Mouse (Mus musculus): Measurements from ENCODE around the gene Actn1. TPM values are rescaled to one million over a fixed set of nuclear protein-coding genes. Genes with fewer than 3 reads are reported as not detected.
A peak's percentile ranks its signal among the peaks of the same experiment; 100 is the strongest.

Gene Actn1
- total RNA-seq, 2 experiments from 2014 or later: 107 to 115 TPM

GRCm38 (mm10) chr12:80197343-80197742, 62.8 kb downstream of the Actn1 start:
- peak; percentile 15 to 38 for DNase-seq (ENCODE audit: low spot score in 2 of 2)

DNA sequence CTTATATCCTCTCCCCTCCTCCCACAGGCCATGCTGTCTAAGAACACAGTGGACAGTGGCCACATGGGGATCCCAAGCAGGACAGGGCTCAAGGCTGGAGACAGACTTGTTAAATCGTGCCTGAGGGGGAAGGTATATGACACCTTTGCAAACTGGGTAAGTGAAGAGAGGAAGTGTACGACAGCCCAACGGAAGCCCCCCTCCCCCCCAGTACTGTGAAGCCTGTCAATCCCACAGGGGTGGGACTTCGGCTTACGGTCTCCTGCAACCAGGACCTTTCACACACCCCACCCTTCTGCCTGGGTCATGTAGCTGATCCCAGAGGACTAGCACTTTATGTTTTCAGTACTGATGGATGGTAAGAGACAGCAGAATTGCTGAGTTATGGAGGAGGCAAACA, 68.4 kb downstream of the Actn1 start:
- DNase-seq (ENCODE audit: low spot score in 2 of 2): no peak

DNA sequence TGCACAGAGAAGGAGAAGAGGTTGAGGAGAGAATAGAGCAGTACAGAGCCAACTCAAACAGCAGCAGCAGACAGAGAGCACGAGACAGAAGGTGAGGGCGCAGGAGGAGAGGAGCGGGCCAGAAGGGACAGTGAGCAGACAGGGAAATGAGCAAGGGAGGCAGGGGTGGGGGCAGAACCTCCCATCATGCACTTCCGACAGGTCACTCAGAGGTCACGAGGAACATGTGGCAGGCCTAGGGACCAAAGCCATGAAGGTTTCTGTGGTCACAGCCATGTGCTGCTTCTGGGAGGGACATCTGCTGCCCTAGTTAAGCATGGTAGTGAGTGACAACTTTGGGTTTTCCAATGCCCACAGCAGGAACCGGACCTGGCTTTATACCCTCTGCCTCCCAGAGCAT, 68.8 kb downstream of the Actn1 start:
- DNase-seq (ENCODE audit: low spot score in 2 of 2): no peak

GRCm38 (mm10) chr12:80190915-80191314, 69.3 kb downstream of the Actn1 start:
- DNase-seq (ENCODE audit: low spot score in 2 of 2): no peak

DNA sequence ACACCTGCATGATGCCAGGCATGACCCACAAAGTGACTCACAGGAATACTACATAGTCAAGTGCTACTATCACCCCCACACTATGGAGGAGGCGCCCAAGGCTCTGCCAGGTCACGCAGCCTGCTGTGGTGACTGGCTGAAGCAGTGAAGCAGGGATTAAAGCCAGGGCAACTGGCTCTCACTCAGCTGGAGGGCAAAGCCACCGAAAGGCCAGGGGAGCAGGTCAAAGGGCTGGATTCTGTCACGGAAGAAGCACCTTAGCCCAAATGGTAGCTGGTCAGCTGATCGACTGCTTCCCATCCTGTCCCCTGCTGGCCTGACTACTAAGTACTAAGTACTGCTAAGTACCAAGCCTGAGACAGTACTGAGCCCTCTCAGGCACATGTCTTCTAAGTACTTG, 76.1 kb downstream of the Actn1 start:
- no peak for DNase-seq (ENCODE audit: low spot score in 2 of 2)

DNA sequence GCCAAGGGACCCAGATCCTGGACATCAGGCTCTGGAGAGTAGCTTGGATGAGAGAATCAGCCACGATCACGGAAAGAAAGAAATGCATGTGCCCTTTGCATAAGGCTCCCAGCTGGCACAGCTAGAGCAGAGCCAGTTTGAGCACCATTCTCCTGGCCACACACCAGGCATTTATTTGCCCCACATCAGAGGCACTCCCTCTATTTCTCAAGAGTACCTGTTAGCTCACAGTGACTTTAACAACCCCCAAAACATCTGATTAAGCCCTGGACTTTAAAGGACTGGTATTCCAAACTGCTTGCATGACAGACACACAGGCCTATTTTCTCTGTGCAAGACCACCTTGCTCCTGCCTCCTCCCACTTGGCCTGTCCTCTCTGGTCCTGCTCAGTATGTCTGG, 78.3 kb downstream of the Actn1 start:
- DNase-seq (ENCODE audit: low spot score in 2 of 2): no peak

DNA sequence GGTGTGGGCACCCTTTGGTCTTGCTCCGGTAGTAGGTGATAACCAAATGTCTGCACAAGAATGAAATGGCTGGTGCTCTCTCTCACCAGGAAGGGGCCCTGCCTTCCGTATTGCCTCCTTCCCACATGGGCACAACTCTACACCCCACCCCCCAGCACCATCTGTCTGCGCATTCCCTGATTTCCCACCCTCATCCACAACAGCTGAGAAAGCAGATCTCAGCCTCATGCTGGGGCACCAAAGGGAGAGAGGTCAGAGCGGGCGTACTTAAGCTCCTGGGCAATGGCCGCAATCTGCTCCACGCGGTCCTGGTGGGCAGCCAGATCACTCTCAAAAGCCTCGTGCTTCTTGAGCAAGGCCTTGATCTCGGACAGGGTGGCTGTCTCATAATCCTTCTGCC, 82.1 kb downstream of the Actn1 start:
- DNase-seq (ENCODE audit: low spot score in 2 of 2): no peak

- DNase-seq (ENCODE audit: low spot score in 2 of 2): no peak
Observed at GRCm38 (mm10) chr12:80168736-80169135, 91.4 kb downstream of the Actn1 start.

DNA sequence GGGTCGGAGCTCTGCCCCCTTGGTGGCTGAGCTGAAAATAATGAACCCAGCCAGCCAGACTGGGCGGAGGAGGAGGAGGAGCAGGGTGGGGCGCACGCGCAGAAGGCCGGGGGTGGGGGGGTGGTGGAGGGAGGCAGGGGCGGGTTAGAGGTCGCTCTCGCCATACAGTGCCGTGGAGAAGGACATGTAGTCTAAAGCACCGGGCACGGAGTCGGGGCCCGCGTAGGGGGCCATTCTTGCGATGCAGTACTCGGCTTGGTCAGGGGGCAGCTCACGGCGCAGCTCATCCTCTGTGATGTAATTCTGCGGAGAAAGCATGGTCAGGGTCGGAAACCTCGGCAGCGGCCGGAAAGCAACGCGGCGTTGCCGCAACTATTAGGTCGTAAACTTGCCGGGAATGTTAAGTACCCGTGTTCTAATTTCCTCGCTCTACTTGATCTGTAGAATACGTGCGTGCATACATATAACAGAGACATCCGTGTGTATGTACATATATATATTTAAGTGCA, 91.9 kb downstream of the Actn1 start:
- DNase-seq (ENCODE audit: low spot score in 2 of 2): peak; percentile 66 to 75

GRCm38 (mm10) chr12:80167321-80167720, 92.8 kb downstream of the Actn1 start:
- DNase-seq (ENCODE audit: low spot score in 2 of 2): no peak

DNA sequence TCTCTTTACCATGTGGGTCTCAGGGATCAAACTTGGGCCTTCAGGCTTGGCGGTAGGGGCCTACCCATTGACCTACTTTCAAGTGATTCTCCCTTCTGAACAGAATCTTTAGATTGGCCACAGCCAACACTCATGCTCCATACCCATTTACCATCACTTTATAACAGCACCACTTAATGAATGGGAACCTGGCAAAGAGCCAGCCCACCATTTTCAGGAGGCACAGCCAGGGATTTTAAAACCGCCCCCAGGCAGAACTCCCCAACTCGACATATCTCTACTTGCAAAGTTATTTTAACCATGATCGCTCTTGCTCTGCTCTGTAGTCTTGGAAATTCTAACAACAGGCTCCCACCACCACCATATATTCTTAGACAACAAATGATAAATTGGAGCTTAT, 93.5 kb downstream of the Actn1 start:
- peak in 1 of 2 experiments; percentile 36 for DNase-seq (ENCODE audit: low spot score in 2 of 2)

- no peak for DNase-seq (ENCODE audit: low spot score in 2 of 2)
Observed at GRCm38 (mm10) chr12:80164526-80164925, 95.6 kb downstream of the Actn1 start.

GRCm38 (mm10) chr12:80162448-80162847, 97.7 kb downstream of the Actn1 start:
- no peak for DNase-seq (ENCODE audit: low spot score in 2 of 2)

DNA sequence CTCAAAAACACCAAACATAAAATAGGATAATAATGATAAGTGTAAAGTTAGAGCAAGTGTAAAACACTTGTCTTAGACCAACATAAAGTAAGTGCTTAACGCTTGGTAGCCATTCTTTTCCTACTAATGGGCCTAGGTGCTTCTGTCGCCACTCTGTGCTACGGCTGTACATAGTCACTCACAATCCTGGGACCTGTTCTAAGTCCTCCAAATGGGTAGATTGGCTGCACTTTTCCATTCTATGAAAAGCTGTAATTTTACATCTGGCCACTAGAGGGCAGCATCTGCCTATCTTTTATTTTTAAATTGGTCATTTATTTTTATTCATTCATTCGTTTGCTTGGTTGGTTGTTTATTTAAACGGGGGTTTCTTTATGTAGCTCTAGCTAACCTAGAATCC, 102.5 kb downstream of the Actn1 start:
- peak in 1 of 2 experiments; percentile 28 for DNase-seq (ENCODE audit: low spot score in 2 of 2)

- peak; percentile 37 to 70 for DNase-seq (ENCODE audit: low spot score in 2 of 2)
Observed at GRCm38 (mm10) chr12:80153687-80154326, 106.4 kb downstream of the Actn1 start.

GRCm38 (mm10) chr12:80153078-80153477, 107.1 kb downstream of the Actn1 start:
- DNase-seq (ENCODE audit: low spot score in 2 of 2): no peak

GRCm38 (mm10) chr12:80151821-80152220, 108.3 kb downstream of the Actn1 start:
- no peak for DNase-seq (ENCODE audit: low spot score in 2 of 2)

- DNase-seq (ENCODE audit: low spot score in 2 of 2): no peak
Observed at GRCm38 (mm10) chr12:80150624-80151023, 109.5 kb downstream of the Actn1 start.

DNA sequence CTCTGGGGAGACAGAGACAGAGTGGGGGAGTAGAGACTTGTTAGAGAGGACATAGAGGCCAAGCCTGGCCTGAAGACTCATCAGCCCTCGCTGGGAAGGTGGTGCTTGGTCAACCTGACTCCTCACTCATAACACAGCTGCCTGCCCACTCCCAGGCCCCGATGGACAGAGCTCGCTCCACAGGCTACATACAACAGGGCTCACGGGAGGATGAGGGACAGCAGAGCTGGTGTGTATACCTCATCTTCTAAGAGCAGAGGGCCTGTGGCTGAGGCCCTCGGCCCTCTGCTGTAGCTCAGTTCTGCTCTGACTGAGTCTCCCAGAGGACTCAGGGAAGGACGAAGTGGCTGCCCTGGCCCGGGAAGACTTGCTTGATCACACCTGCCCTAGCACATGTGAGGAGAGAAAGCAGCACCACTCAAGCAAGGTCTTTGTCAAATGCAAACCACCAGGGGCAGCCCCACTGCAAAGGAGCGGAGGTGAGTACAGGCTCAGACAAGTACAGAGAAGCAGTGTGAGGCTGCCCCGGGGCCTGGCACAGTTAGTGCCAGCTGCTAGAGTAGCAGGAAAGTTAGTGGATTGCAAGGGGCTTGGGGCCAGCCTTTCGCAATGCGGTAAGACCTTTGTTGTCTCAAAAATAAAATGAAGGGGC, 112.5 kb downstream of the Actn1 start:
- DNase-seq (ENCODE audit: low spot score in 2 of 2): no peak

- DNase-seq (ENCODE audit: low spot score in 2 of 2): peak; percentile 68 to 74
Observed at GRCm38 (mm10) chr12:80146227-80147223, 113.6 kb downstream of the Actn1 start.

GRCm38 (mm10) chr12:80145365-80145764, 114.8 kb downstream of the Actn1 start:
- no peak for DNase-seq (ENCODE audit: low spot score in 2 of 2)

- no peak for DNase-seq (ENCODE audit: low spot score in 2 of 2)
Observed at GRCm38 (mm10) chr12:80144846-80145245, 115.3 kb downstream of the Actn1 start.

Measured in left cerebral cortex, adult 18-20 months (tissue).